Mouse (Mus musculus): ENCODE measurements at regions not wholly inside any gene's neighbourhood (a gene's known extent, or its start where the extent isn't known, plus 50 kb on each side); places are given as distances from the start of the nearest gene placed in this dataset.

GRCm38 (mm10) chr3:66466321-66466720 is 169.7 kb upstream of the Veph1 start:
- Histone ChIP-seq H3K9me3 (no peaks in the 10 kb centered on the region), H3K4me3 (replicated peaks) (no peak overlapping the region), H3K9ac (no peak overlapping the region), H3K36me3 (no peaks in the 10 kb centered on the region), H3K4me1 (replicated peaks) (no peaks in the 10 kb centered on the region), H3K4me2 (replicated peaks) (no peak overlapping the region), H3K27ac (no peak overlapping the region), H3K27me3 (replicated peaks) (no peaks in the 10 kb centered on the region)
- no peak for ATAC-seq
- 58% methylated on average over 5 of the region's 5 CpGs for WGBS

- 68% methylated on average over 1 of the region's 1 CpGs for WGBS
- Histone ChIP-seq H3K27me3 (replicated peaks) (no peaks in the 10 kb centered on the region), H3K9ac (no peak overlapping the region), H3K4me3 (replicated peaks) (no peak overlapping the region), H3K36me3 (no peaks in the 10 kb centered on the region), H3K4me2 (replicated peaks) (no peak overlapping the region), H3K9me3 (no peaks in the 10 kb centered on the region), H3K4me1 (replicated peaks) (no peaks in the 10 kb centered on the region), H3K27ac (no peak overlapping the region)
- ATAC-seq, result no peak
Measured at GRCm38 (mm10) chr3:66465371-66465770, 168.7 kb upstream of the Veph1 start.

DNA sequence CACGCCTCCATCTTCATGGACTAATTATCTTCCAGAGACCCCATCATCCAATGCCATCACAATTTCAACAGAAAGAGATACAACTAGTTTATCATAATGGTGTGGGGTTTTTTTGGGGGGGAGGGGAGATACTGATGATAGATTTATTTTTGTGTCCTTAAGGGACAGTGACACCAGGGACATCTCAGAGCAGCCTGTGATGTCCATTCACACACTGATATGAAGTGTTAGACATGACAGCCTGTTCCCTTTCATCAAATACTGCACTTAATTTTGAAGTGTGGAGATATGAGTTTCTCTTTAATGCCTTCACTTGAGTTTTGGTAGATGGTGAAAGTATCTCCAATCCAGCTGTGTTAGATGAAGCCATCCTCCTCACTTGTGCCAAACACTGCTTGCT is 165.7 kb upstream of the Veph1 start:
- 82% methylated on average over 1 of the region's 1 CpGs for WGBS

DNA sequence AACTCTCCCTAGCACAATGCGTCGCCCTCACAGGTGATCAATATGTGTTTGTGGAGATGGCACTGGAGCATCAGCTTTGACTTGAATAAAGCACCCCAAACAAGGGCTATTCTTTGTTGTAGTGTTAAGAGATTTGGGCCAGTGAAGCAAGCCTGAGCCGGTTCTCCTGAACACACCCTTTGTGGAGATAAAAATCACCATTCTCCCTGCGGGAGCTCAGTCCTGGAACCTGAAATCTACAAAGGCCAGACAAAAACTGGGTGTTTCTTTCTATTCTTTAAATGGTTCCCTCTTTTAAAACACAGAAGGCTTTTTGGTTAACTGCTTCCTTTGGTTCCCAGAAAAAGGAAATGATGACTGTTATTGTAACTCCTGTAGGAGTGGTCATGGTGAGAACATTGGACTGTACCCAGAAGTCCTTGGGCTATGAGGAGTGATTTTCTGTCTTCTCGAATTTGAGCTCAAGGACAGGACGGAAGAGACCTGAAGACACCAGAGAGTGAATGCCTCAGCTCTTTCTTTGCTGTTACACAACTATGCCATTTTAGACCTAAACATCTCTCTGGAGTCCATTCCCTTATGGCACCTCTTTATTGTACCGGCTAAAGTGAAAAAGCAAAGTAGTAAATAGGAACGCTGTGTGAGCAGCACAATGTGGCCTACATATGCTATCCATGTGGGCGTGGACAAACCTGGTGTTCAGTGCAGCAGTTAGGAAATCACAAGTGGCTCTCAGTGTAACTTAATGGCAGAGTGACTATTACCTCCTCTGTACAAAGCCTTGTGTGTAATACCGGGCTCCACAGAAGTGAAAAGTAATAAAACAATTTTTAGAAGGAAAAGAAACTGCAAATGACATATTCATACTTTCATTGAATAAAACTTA is 149.9 kb upstream of the Veph1 start:
- no peaks in the 10 kb centered on the region for H3K9me3 ChIP-seq
- H3K4me1 ChIP-seq (replicated peaks), result no peaks in the 10 kb centered on the region
- no peak for ATAC-seq
- no peak overlapping the region for H3K9ac ChIP-seq
- no peak overlapping the region for H3K4me2 ChIP-seq (replicated peaks)
- WGBS, result 86% methylated on average over 10 of the region's 10 CpGs
- no peak overlapping the region for H3K4me3 ChIP-seq (replicated peaks)
- H3K27me3 ChIP-seq (replicated peaks), result no peaks in the 10 kb centered on the region
- no peak overlapping the region for H3K27ac ChIP-seq
- no peaks in the 10 kb centered on the region for H3K36me3 ChIP-seq

More for the DNA sequence above, 165.7 kb upstream of the Veph1 start:
- Histone ChIP-seq H3K9me3 (no peaks in the 10 kb centered on the region), H3K27ac (no peak overlapping the region), H3K27me3 (replicated peaks) (no peaks in the 10 kb centered on the region), H3K36me3 (no peaks in the 10 kb centered on the region), H3K4me1 (replicated peaks) (no peaks in the 10 kb centered on the region), H3K4me3 (replicated peaks) (no peak overlapping the region), H3K4me2 (replicated peaks) (no peak overlapping the region), H3K9ac (no peak overlapping the region)
- ATAC-seq, result no peak

GRCm38 (mm10) chr3:66433216-66433615 is 136.6 kb upstream of the Veph1 start:
- Histone ChIP-seq H3K9me3 (no peaks in the 10 kb centered on the region), H3K4me2 (replicated peaks) (no peak overlapping the region), H3K4me3 (replicated peaks) (no peak overlapping the region), H3K36me3 (no peaks in the 10 kb centered on the region), H3K9ac (no peak overlapping the region), H3K27ac (no peak overlapping the region), H3K27me3 (replicated peaks) (no peaks in the 10 kb centered on the region), H3K4me1 (replicated peaks) (no peaks in the 10 kb centered on the region)
- no peak for ATAC-seq

DNA sequence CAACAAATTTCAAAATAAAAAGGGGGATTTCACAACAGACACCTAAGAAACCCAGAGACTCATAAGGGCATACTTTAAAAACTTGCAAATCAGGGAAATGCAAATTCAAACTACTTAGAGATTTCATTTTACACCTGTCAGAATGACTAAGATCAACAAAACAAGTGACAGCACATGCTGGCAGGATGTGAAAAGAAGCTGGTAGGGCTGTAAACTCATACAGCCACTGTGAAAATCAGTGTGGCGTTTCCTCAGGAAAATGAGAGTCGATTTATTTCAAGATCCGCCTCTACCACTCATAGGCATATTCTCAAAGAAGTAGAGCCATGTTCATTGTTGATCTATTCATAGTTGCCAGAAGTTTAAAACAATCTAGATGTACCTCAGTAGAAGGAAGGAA is 133.6 kb upstream of the Veph1 start:
- H3K27ac ChIP-seq, result no peak overlapping the region
- no peaks in the 10 kb centered on the region for H3K9me3 ChIP-seq
- WGBS, result 87% methylated on average over 3 of the region's 3 CpGs
- no peaks in the 10 kb centered on the region for H3K4me1 ChIP-seq (replicated peaks)
- no peaks in the 10 kb centered on the region for H3K36me3 ChIP-seq
- H3K4me3 ChIP-seq (replicated peaks), result no peak overlapping the region
- no peak overlapping the region for H3K9ac ChIP-seq
- H3K4me2 ChIP-seq (replicated peaks), result no peak overlapping the region
- no peaks in the 10 kb centered on the region for H3K27me3 ChIP-seq (replicated peaks)
- ATAC-seq, result no peak

GRCm38 (mm10) chr3:66422445-66423037 is 125.9 kb upstream of the Veph1 start:
- Histone ChIP-seq H3K9ac (no peak overlapping the region), H3K9me3 (no peaks in the 10 kb centered on the region), H3K36me3 (no peaks in the 10 kb centered on the region), H3K4me2 (replicated peaks) (no peak overlapping the region), H3K4me1 (replicated peaks) (no peaks in the 10 kb centered on the region), H3K4me3 (replicated peaks) (no peak overlapping the region), H3K27me3 (replicated peaks) (no peaks in the 10 kb centered on the region), H3K27ac (no peak overlapping the region)
- ATAC-seq, result no peak
- WGBS, result 49% methylated on average over 6 of the region's 6 CpGs

DNA sequence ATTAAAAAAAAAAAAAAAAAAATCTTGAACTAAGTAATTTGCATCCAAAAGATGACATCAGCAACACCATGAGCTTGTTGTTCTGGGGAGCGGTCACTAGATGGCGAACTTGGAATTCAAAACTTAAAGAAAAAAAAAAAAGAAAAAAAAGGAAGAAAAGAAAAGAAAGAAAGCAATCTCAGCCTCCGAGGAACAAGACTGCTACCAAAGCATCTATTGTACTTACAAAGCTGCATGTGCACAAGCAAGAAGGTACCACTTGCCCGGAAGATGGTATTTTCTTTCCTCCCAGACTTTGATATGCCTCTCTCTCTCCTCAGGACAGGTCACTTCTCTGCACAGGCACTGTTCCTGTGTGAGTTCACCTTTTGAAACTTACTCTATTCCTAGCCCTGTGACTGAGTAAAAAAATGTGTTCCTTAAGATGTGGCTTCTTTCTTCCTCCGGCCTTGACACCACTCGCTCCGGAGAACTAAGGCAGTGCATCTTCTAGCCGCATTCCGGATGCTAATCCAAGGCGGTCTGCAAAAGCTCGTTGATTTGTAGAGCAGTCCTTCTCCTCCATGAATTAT is 114.2 kb upstream of the Veph1 start:
- Histone ChIP-seq H3K4me3 (replicated peaks) (no peak overlapping the region), H3K9ac (no peak overlapping the region)
- ATAC-seq, result no peak

GRCm38 (mm10) chr3:66408791-66409190 is 112.2 kb upstream of the Veph1 start:
- no peaks in the 10 kb centered on the region for H3K36me3 ChIP-seq
- H3K9ac ChIP-seq, result no peak overlapping the region
- H3K27ac ChIP-seq, result no peak overlapping the region
- no peaks in the 10 kb centered on the region for H3K27me3 ChIP-seq (replicated peaks)
- H3K4me3 ChIP-seq (replicated peaks), result no peak overlapping the region
- no peak overlapping the region for H3K4me2 ChIP-seq (replicated peaks)
- 83% methylated on average over 7 of the region's 7 CpGs for WGBS
- ATAC-seq, result no peak
- no peaks in the 10 kb centered on the region for H3K4me1 ChIP-seq (replicated peaks)
- no peaks in the 10 kb centered on the region for H3K9me3 ChIP-seq

More for the DNA sequence above, 114.2 kb upstream of the Veph1 start:
- H3K9me3 ChIP-seq, result no peaks in the 10 kb centered on the region
- H3K27ac ChIP-seq, result no peak overlapping the region
- H3K4me2 ChIP-seq (replicated peaks), result peak overlapping the region; percentile 52
- no peaks in the 10 kb centered on the region for H3K4me1 ChIP-seq (replicated peaks)
- 38% methylated on average over 11 of the region's 11 CpGs for WGBS
- no peaks in the 10 kb centered on the region for H3K36me3 ChIP-seq
- H3K27me3 ChIP-seq (replicated peaks), result no peaks in the 10 kb centered on the region

- Histone ChIP-seq H3K4me1 (replicated peaks) (0 out of 2 replicates have a peak, but pooled peaks cover 3% of the 10 kb centered on the region), H3K36me3 (no peaks in the 10 kb centered on the region), H3K27ac (no peak overlapping the region), H3K27me3 (replicated peaks) (no peaks in the 10 kb centered on the region), H3K4me2 (replicated peaks) (no peak overlapping the region), H3K4me3 (replicated peaks) (no peak overlapping the region), H3K9me3 (no peaks in the 10 kb centered on the region), H3K9ac (no peak overlapping the region)
- WGBS, result 81% methylated on average over 4 of the region's 4 CpGs
- no peak for ATAC-seq
Measured at GRCm38 (mm10) chr3:66405645-66406044, 109.0 kb upstream of the Veph1 start.

- H3K4me2 ChIP-seq (replicated peaks), result no peak overlapping the region
- no peak overlapping the region for H3K4me3 ChIP-seq (replicated peaks)
- H3K27me3 ChIP-seq (replicated peaks), result no peaks in the 10 kb centered on the region
- H3K36me3 ChIP-seq, result no peaks in the 10 kb centered on the region
- H3K4me1 ChIP-seq (replicated peaks), result 0 out of 2 replicates have a peak, but pooled peaks cover 3% of the 10 kb centered on the region
- no peaks in the 10 kb centered on the region for H3K9me3 ChIP-seq
- H3K27ac ChIP-seq, result no peak overlapping the region
- no peak for ATAC-seq
- 90% methylated on average over 2 of the region's 2 CpGs for WGBS
- no peak overlapping the region for H3K9ac ChIP-seq
Measured at GRCm38 (mm10) chr3:66403707-66404106, 107.1 kb upstream of the Veph1 start.

- Histone ChIP-seq H3K27me3 (replicated peaks) (no peaks in the 10 kb centered on the region), H3K4me3 (replicated peaks) (no peak overlapping the region), H3K27ac (no peak overlapping the region), H3K36me3 (no peaks in the 10 kb centered on the region), H3K9ac (no peak overlapping the region), H3K9me3 (no peaks in the 10 kb centered on the region), H3K4me1 (replicated peaks) (0 out of 2 replicates have a peak, but pooled peaks cover 3% of the 10 kb centered on the region), H3K4me2 (replicated peaks) (0 out of 2 replicates have a peak overlapping the region, but pooled peaks have one; percentile 6)
- 33% methylated on average over 16 of the region's 16 CpGs for WGBS
- ATAC-seq, result no peak
Measured at GRCm38 (mm10) chr3:66400791-66401568, 104.3 kb upstream of the Veph1 start.
